Mouse (Mus musculus) lung, adult 2 months (tissue): ENCODE measurements at regions not wholly inside any gene's neighbourhood (a gene's known extent, or its start where the extent isn't known, plus 50 kb on each side); places are given as distances from the start of the nearest gene placed in this dataset.

Source experiments
- CTCF ChIP-seq: fragments of 200-500 bp; IDR thresholded peaks from 2 replicates; pipeline ENCODE4 v1.5.1; 2011; ENCODE audit warnings: mild to moderate bottlenecking, low read length, control low read depth; ENCODE audit not compliant: insufficient read depth
- POLR2A ChIP-seq: fragments of 200-500 bp; IDR thresholded peaks from 2 replicates; pipeline ENCODE4 v1.6.1; 2011; ENCODE audit warnings: low read depth, mild to moderate bottlenecking, control low read depth, low read length, borderline replicate concordance; ENCODE audit errors: extremely low read depth

GRCm38 (mm10) chr3:130962701-130963472 is 147.4 kb upstream of the Lef1 start:
- TF ChIP-seq CTCF (no peak), POLR2A (no peak)
